Mouse (Mus musculus): ENCODE results near the gene Hapln1.
A peak's percentile ranks its signal among the peaks of the same experiment; 100 is the strongest.

The Hapln1 gene

GRCm38 (mm10) chr13:89539205-89539886 is at the start of gene Hapln1:
Gene Hapln1, plus strand, starts transcription at chr13:89539796.
- DNase-seq (ENCODE audit: low read depth, low spot score): no peak

GRCm38 (mm10) chr13:89493169-89493568 is 46.4 kb upstream of the Hapln1 start:
- no peak for DNase-seq (ENCODE audit: low read depth, low spot score)

- DNase-seq (ENCODE audit: low read depth, low spot score): no peak
Observed at GRCm38 (mm10) chr13:89493678-89494077, 45.9 kb upstream of the Hapln1 start.

- no peak for DNase-seq (ENCODE audit: low read depth, low spot score)
Observed at GRCm38 (mm10) chr13:89496569-89496968, 43.0 kb upstream of the Hapln1 start.

- DNase-seq (ENCODE audit: low read depth, low spot score): no peak
Observed at GRCm38 (mm10) chr13:89499419-89499818, 40.2 kb upstream of the Hapln1 start.

- peak; percentile 5 for DNase-seq (ENCODE audit: low read depth, low spot score)
Observed at GRCm38 (mm10) chr13:89521507-89521908, 18.1 kb upstream of the Hapln1 start.

GRCm38 (mm10) chr13:89528716-89529115 is 10.9 kb upstream of the Hapln1 start:
- no peak for DNase-seq (ENCODE audit: low read depth, low spot score)

- no peak for DNase-seq (ENCODE audit: low read depth, low spot score)
Observed at GRCm38 (mm10) chr13:89530386-89530785, 9.2 kb upstream of the Hapln1 start.

- no peak for DNase-seq (ENCODE audit: low read depth, low spot score)
Observed at GRCm38 (mm10) chr13:89539887-89540264, 280 bp downstream of the Hapln1 start.

- no peak for DNase-seq (ENCODE audit: low read depth, low spot score)
Observed at GRCm38 (mm10) chr13:89540301-89540982, 846 bp downstream of the Hapln1 start.

- DNase-seq (ENCODE audit: low read depth, low spot score): peak; percentile 74
Observed at GRCm38 (mm10) chr13:89543003-89543402, 3.4 kb downstream of the Hapln1 start.

GRCm38 (mm10) chr13:89548203-89548740 is 8.7 kb downstream of the Hapln1 start:
- peak; percentile 74 for DNase-seq (ENCODE audit: low read depth, low spot score)

- no peak for DNase-seq (ENCODE audit: low read depth, low spot score)
Observed at GRCm38 (mm10) chr13:89549507-89549906, 9.9 kb downstream of the Hapln1 start.

- peak; percentile 49 for DNase-seq (ENCODE audit: low read depth, low spot score)
Observed at GRCm38 (mm10) chr13:89551502-89551901, 11.9 kb downstream of the Hapln1 start.

- DNase-seq (ENCODE audit: low read depth, low spot score): no peak
Observed at GRCm38 (mm10) chr13:89564518-89564917, 24.9 kb downstream of the Hapln1 start.

- no peak for DNase-seq (ENCODE audit: low read depth, low spot score)
Observed at GRCm38 (mm10) chr13:89566300-89566699, 26.7 kb downstream of the Hapln1 start.

- DNase-seq (ENCODE audit: low read depth, low spot score): peak; percentile 19
Observed at GRCm38 (mm10) chr13:89579115-89579514, 39.5 kb downstream of the Hapln1 start.

GRCm38 (mm10) chr13:89583138-89583746 is 43.6 kb downstream of the Hapln1 start:
- no peak for DNase-seq (ENCODE audit: low read depth, low spot score)

GRCm38 (mm10) chr13:89583747-89584738 is 44.4 kb downstream of the Hapln1 start:
- DNase-seq (ENCODE audit: low read depth, low spot score): peak; percentile 84

- DNase-seq (ENCODE audit: low read depth, low spot score): no peak
Observed at GRCm38 (mm10) chr13:89585144-89585543, 45.5 kb downstream of the Hapln1 start.

GRCm38 (mm10) chr13:89595105-89595504 is 55.5 kb downstream of the Hapln1 start:
- DNase-seq (ENCODE audit: low read depth, low spot score): no peak

All from A20 (cell line).